Mouse (Mus musculus): Measurements from ENCODE around the gene Camta1. TPM values are rescaled to one million over a fixed set of nuclear protein-coding genes. Genes with fewer than 3 reads are reported as not detected.

The Camta1 gene
- total RNA-seq, 1 experiment: 9.3 TPM

DNA sequence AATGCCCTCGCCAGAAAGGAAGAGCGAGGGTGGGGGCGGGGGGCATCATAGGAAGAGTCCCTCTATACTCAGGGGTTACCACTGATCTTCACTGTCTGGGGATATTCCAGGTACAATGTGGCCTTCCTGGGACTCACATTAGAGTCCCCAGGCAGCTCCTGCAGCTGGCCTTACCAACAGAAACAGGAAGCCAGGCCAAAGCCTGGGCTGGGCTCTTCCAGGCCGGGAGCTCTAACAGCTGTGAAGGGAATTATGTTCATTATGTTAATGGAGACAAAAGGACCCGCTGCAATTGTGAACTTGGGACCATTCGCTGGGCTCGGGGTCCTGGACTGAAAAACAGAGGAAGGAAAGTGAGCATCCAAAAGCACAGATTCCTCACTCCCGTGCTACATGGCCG lies 200.2 kb downstream of the Camta1 start:
- Histone ChIP-seq H3K4me1 (ENCODE audit: control insufficient read depth in 2 of 2, insufficient read depth in 2 of 2, low read length in 2 of 2, poor library complexity in 1 of 2) (no peaks in the 10 kb centered on the region), H3K36me3 (ENCODE audit: control insufficient read depth, insufficient read depth, low read length, poor library complexity, severe bottlenecking) (no peaks in the 10 kb centered on the region), H3K9me3 (ENCODE audit: control insufficient read depth, insufficient read depth, low read depth, low read length) (no peaks in the 10 kb centered on the region), H3K4me3 (ENCODE audit: insufficient read depth in 1 of 2, low read depth in 1 of 2, low read length in 2 of 2, poor library complexity in 1 of 2, severe bottlenecking in 1 of 2) (no peak overlapping the region), H3K27ac (ENCODE audit: insufficient read depth, low read depth, low read length, poor library complexity, severe bottlenecking) (no peak overlapping the region), H3K9ac (ENCODE audit: insufficient read depth, low read depth, low read length, poor library complexity, severe bottlenecking) (no peak overlapping the region)
- in situ Hi-C loops (cut with MboI; ENCODE audit: low sequenced_read_pairs in 2 of 2, unreplicated experiment in 2 of 2): no loop called here
- TF ChIP-seq MAFK (IDR thresholded peaks at IDR 0.05; ENCODE audit: insufficient read depth, low read depth, low read length) (no peak), ZC3H11A (IDR thresholded peaks at IDR 0.05; ENCODE audit: borderline replicate concordance, low read depth, low read length) (no peak), ZNF384 (IDR thresholded peaks at IDR 0.05; ENCODE audit: low read depth, low read length) (no peak), CHD2 (IDR thresholded peaks at IDR 0.05; ENCODE audit: low read depth, low read length) (no peak), HCFC1 (IDR thresholded peaks at IDR 0.05; ENCODE audit: borderline replicate concordance, insufficient read depth, low read length) (no peak)
- DNase-seq (ENCODE audit: low read depth, low spot score): no peak

DNA sequence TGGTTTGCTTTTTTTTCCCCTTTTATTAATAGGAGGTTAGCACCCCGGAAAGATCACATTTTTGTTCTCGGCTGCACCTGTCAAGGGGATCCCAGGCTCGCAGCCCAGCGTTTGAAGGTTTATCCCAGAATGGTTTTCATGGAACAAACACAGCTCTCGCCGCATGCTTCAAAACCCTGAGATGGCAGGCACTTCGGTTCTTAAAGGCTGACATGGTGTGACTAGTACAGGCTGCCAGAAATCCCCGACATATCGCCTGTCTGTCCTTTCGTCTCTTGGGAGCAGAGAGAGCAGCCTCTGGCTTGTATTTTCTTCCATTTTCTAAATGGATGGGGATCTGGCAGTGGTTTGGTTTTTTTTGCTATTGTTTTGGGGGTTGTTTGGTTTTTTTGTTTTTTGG lies 205.2 kb downstream of the Camta1 start:
- Histone ChIP-seq H3K9me3 (ENCODE audit: control insufficient read depth, insufficient read depth, low read depth, low read length) (no peaks in the 10 kb centered on the region), H3K36me3 (ENCODE audit: control insufficient read depth, insufficient read depth, low read length, poor library complexity, severe bottlenecking) (no peaks in the 10 kb centered on the region), H3K4me1 (ENCODE audit: control insufficient read depth in 2 of 2, insufficient read depth in 2 of 2, low read length in 2 of 2, poor library complexity in 1 of 2) (peaks cover 2 to 9% of the 10 kb centered on the region in 2 experiments; a peak in 1 of 4 replicates), H3K4me3 (ENCODE audit: insufficient read depth in 1 of 2, low read depth in 1 of 2, low read length in 2 of 2, poor library complexity in 1 of 2, severe bottlenecking in 1 of 2) (no peak overlapping the region), H3K27ac (ENCODE audit: insufficient read depth, low read depth, low read length, poor library complexity, severe bottlenecking) (no peak overlapping the region), H3K9ac (ENCODE audit: insufficient read depth, low read depth, low read length, poor library complexity, severe bottlenecking) (no peak overlapping the region)
- no peak for DNase-seq (ENCODE audit: low read depth, low spot score)
- TF ChIP-seq ZC3H11A (IDR thresholded peaks at IDR 0.05; ENCODE audit: borderline replicate concordance, low read depth, low read length): no peak
- no peak for TF ChIP-seq MAFK (IDR thresholded peaks at IDR 0.05; ENCODE audit: insufficient read depth, low read depth, low read length)
- TF ChIP-seq HCFC1 (IDR thresholded peaks at IDR 0.05; ENCODE audit: borderline replicate concordance, insufficient read depth, low read length): no peak
- TF ChIP-seq CHD2 (IDR thresholded peaks at IDR 0.05; ENCODE audit: low read depth, low read length): no peak
- no peak for TF ChIP-seq ZNF384 (IDR thresholded peaks at IDR 0.05; ENCODE audit: low read depth, low read length)
- in situ Hi-C loops (cut with MboI; ENCODE audit: low sequenced_read_pairs in 2 of 2, unreplicated experiment in 2 of 2): no loop called here

DNA sequence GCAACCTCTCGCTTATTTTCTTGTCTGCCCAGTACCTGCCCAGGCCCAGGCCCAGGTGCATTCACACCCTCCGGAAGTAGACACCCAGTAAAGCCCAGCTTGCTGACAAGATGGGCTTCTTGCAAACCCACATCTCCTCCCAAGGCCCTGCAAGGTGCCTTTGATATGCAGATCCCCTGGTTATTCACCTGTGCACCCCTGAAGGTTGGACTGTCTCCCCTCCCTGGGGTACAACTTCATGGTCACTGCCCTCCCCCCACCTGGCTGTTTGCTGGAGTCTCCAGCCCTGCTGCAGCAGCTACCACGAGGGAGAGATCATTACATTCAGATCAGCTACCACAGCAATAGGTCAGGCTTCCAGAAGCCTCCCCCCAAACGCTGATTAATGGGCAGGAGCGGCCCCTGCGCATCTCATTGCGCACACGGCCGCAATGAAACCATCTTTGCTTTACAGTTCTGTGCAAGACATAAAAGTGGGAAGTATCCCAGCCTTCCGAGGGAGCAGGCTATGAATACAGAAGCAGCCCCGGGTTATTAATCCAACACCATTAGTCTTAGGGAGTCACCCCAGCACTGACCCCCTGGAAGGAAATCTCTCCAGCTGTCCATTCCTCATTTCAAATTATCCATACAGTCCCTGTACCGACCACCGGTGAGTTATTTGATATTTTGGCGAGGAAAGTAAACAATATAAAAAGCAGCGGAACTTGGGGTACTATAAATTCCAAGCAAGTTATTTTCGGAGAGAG lies 205.9 kb downstream of the Camta1 start:
- in situ Hi-C loops (cut with MboI; ENCODE audit: low sequenced_read_pairs in 2 of 2, unreplicated experiment in 2 of 2): no loop called here
- no peak overlapping the region for H3K9ac ChIP-seq (ENCODE audit: insufficient read depth, low read depth, low read length, poor library complexity, severe bottlenecking)
- H3K4me1 ChIP-seq (ENCODE audit: control insufficient read depth in 2 of 2, insufficient read depth in 2 of 2, low read length in 2 of 2, poor library complexity in 1 of 2): peaks cover 2 to 9% of the 10 kb centered on the region in 2 experiments; a peak in 1 of 4 replicates
- TF ChIP-seq MAFK (IDR thresholded peaks at IDR 0.05; ENCODE audit: insufficient read depth, low read depth, low read length) (no peak), ZC3H11A (IDR thresholded peaks at IDR 0.05; ENCODE audit: borderline replicate concordance, low read depth, low read length) (no peak), ZNF384 (IDR thresholded peaks at IDR 0.05; ENCODE audit: low read depth, low read length) (no peak), HCFC1 (IDR thresholded peaks at IDR 0.05; ENCODE audit: borderline replicate concordance, insufficient read depth, low read length) (no peak), CHD2 (IDR thresholded peaks at IDR 0.05; ENCODE audit: low read depth, low read length) (no peak)
- H3K36me3 ChIP-seq (ENCODE audit: control insufficient read depth, insufficient read depth, low read length, poor library complexity, severe bottlenecking): no peaks in the 10 kb centered on the region
- no peak for DNase-seq (ENCODE audit: low read depth, low spot score)
- H3K9me3 ChIP-seq (ENCODE audit: control insufficient read depth, insufficient read depth, low read depth, low read length): no peaks in the 10 kb centered on the region
- H3K4me3 ChIP-seq (ENCODE audit: insufficient read depth in 1 of 2, low read depth in 1 of 2, low read length in 2 of 2, poor library complexity in 1 of 2, severe bottlenecking in 1 of 2): no peak overlapping the region
- H3K27ac ChIP-seq (ENCODE audit: insufficient read depth, low read depth, low read length, poor library complexity, severe bottlenecking): no peak overlapping the region

DNA sequence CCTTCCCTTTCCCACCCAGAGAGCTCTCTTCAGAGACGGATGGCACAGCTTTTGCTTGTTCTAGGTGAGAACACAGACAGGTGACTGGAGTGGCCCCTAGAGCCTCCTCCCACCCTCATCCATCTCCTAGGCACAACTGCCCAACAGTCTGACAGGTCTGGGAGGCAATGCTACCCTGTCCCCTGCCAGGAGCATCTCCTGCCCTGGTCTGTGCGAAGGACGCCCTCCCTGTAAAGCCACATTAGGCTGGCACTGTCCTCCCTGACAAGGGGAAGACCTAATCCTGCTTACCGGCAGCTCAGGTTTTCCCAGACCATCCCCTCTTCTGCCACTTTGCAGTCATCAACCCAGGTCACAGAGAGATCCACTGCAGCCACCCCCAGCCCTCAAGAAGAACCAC lies 206.4 kb downstream of the Camta1 start:
- in situ Hi-C loops (cut with MboI; ENCODE audit: low sequenced_read_pairs in 2 of 2, unreplicated experiment in 2 of 2): no loop called here
- H3K4me1 ChIP-seq (ENCODE audit: control insufficient read depth in 2 of 2, insufficient read depth in 2 of 2, low read length in 2 of 2, poor library complexity in 1 of 2): peaks cover 2 to 9% of the 10 kb centered on the region in 2 experiments; a peak in 1 of 4 replicates
- H3K9ac ChIP-seq (ENCODE audit: insufficient read depth, low read depth, low read length, poor library complexity, severe bottlenecking): no peak overlapping the region
- DNase-seq (ENCODE audit: low read depth, low spot score): no peak
- H3K27ac ChIP-seq (ENCODE audit: insufficient read depth, low read depth, low read length, poor library complexity, severe bottlenecking): no peak overlapping the region
- TF ChIP-seq MAFK (IDR thresholded peaks at IDR 0.05; ENCODE audit: insufficient read depth, low read depth, low read length): no peak
- TF ChIP-seq HCFC1 (IDR thresholded peaks at IDR 0.05; ENCODE audit: borderline replicate concordance, insufficient read depth, low read length): no peak
- no peak for TF ChIP-seq ZNF384 (IDR thresholded peaks at IDR 0.05; ENCODE audit: low read depth, low read length)
- TF ChIP-seq ZC3H11A (IDR thresholded peaks at IDR 0.05; ENCODE audit: borderline replicate concordance, low read depth, low read length): no peak
- TF ChIP-seq CHD2 (IDR thresholded peaks at IDR 0.05; ENCODE audit: low read depth, low read length): no peak
- H3K9me3 ChIP-seq (ENCODE audit: control insufficient read depth, insufficient read depth, low read depth, low read length): no peaks in the 10 kb centered on the region
- H3K36me3 ChIP-seq (ENCODE audit: control insufficient read depth, insufficient read depth, low read length, poor library complexity, severe bottlenecking): no peaks in the 10 kb centered on the region
- no peak overlapping the region for H3K4me3 ChIP-seq (ENCODE audit: insufficient read depth in 1 of 2, low read depth in 1 of 2, low read length in 2 of 2, poor library complexity in 1 of 2, severe bottlenecking in 1 of 2)

All from ES-E14 (cell line).